Mouse (Mus musculus): ENCODE measurements at regions not wholly inside any gene's neighbourhood (a gene's known extent, or its start where the extent isn't known, plus 50 kb on each side); places are given as distances from the start of the nearest gene placed in this dataset.
"Not testable (repeated sequence)": the region's sequence is repeated elsewhere in the genome, so short reads cannot be mapped to it uniquely, and the experiment has no call there.

DNA sequence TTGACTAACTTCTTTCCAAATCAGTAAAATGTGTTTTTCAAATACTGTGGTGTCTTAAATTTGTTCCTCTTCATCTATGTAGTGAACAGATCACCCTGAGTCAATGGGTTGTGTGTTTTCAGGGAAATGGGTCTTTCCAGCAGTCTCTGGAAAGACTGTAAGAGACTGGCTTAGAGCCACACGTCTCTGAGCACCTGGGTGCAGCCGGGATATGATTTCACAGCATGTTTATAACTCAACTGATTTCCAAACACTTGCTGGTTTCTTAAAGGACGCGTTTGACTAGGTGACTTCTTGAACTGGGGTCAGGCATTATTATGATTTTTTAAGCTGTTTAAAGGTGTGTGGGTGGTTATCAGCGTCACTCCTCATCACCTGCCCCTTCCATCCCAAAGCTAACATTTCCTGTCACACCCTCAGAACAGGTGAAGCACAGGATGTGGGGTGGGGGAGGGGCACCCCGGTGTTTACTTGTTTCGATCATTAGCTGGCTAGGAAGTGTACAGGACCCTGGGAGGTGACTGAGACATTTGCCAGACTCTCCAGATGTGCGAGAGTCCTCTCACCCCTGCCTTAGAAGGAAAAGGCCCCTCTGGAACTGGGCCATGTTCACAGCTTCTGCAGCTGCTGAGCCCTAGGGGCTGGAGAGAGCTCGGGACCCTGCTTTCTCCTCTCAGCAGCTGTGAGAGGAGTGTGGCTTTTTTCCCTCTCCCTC lies 229.8 kb downstream of the Cd109 start:
- no peak overlapping the region for H3K4me3 ChIP-seq
- H3K9me3 ChIP-seq = no peaks in the 10 kb centered on the region
- H3K9ac ChIP-seq = no peak overlapping the region
- ATAC-seq (ENCODE audit: extremely low read depth, insufficient number of reproducible peaks, low FRiP score, low TSS enrichment) = no peak
- H3K36me3 ChIP-seq = no peaks in the 10 kb centered on the region
- peaks cover 23% of the 10 kb centered on the region for H3K4me1 ChIP-seq
- no peaks in the 10 kb centered on the region for H3K27me3 ChIP-seq (replicated peaks)
- 36% methylated on average over 9 of the region's 9 CpGs for WGBS
- no peak overlapping the region for H3K27ac ChIP-seq (replicated peaks)
- H3K4me2 ChIP-seq = 0 out of 2 replicates have a peak overlapping the region, but pooled peaks have one; percentile 12

GRCm38 (mm10) chr9:78846110-78846509 lies 230.8 kb downstream of the Cd109 start:
- peak; percentile 25; the same call in 1 of the 2 replicates for ATAC-seq (ENCODE audit: extremely low read depth, insufficient number of reproducible peaks, low FRiP score, low TSS enrichment)
- Histone ChIP-seq H3K4me2 (peak overlapping the region; percentile 33), H3K36me3 (no peaks in the 10 kb centered on the region), H3K4me1 (peaks cover 23% of the 10 kb centered on the region), H3K4me3 (no peak overlapping the region), H3K27me3 (replicated peaks) (no peaks in the 10 kb centered on the region), H3K9ac (no peak overlapping the region), H3K27ac (replicated peaks) (peak overlapping the region; percentile 25; the same call in 1 of the 2 replicates), H3K9me3 (no peaks in the 10 kb centered on the region)
- 22% methylated on average over 7 of the region's 7 CpGs for WGBS

DNA sequence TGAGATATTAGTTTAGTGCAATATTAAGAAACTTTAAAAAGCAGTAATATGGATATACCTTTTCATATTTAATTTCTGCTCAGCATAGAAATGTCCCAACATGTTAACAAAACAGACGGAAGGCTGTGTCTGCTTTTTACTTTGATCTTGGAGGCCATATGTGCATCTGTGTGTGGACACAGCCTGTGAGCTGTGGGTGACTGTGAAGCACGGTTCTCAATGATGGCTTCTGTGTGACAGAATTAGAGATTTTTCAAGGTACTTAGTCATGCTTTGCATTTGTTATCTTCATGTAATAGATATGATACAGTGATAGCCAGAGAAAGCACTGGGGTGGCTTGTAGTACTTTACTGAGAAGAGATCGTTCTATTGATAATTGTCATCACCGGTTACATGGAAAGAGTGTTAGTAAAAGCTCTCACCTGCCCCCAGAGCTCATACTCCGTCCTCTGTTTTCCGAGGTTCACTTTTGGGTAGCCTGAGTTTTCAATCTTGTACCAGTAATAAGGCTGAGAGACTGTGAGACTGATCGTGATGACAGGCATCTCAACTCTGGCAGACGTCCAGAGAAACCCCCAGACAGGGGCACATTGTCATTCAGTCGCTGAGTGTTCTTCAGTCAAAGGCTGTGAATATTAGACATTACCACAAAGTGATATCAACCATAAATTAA lies 232.7 kb downstream of the Cd109 start:
- Histone ChIP-seq H3K4me3 (no peak overlapping the region), H3K36me3 (no peaks in the 10 kb centered on the region), H3K9me3 (no peaks in the 10 kb centered on the region), H3K9ac (no peak overlapping the region), H3K4me1 (peaks cover 23% of the 10 kb centered on the region), H3K27ac (replicated peaks) (peak overlapping the region; percentile 61), H3K27me3 (replicated peaks) (no peaks in the 10 kb centered on the region), H3K4me2 (peak overlapping the region; percentile 49)
- 22% methylated on average over 9 of the region's 9 CpGs for WGBS
- no peak for ATAC-seq (ENCODE audit: extremely low read depth, insufficient number of reproducible peaks, low FRiP score, low TSS enrichment)

DNA sequence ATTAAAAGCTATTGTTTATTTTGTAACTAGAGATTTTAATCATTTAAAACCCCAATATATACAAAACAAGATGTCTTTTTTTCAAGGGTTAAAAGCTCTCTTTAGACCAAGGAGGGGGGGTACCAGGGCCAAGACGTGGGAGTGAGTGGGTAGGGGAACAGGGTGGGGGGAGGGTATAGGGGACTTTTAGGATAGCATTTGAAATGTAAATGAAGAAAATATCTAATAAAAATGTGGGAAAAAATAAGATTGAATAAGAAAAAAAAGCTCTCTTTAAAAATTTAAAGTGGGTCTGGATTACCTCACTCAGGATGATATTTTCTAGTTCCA lies 233.2 kb downstream of the Cd109 start:
- H3K9me3 ChIP-seq; ATAC-seq (ENCODE audit: extremely low read depth, insufficient number of reproducible peaks, low FRiP score, low TSS enrichment); H3K36me3 ChIP-seq; H3K4me3 ChIP-seq; H3K27ac ChIP-seq (replicated peaks); H3K27me3 ChIP-seq (replicated peaks); H3K9ac ChIP-seq; H3K4me2 ChIP-seq: not testable (repeated sequence)
- 47% methylated on average over 1 of the region's 1 CpGs for WGBS
- H3K4me1 ChIP-seq = peaks cover 23% of the 10 kb centered on the region

DNA sequence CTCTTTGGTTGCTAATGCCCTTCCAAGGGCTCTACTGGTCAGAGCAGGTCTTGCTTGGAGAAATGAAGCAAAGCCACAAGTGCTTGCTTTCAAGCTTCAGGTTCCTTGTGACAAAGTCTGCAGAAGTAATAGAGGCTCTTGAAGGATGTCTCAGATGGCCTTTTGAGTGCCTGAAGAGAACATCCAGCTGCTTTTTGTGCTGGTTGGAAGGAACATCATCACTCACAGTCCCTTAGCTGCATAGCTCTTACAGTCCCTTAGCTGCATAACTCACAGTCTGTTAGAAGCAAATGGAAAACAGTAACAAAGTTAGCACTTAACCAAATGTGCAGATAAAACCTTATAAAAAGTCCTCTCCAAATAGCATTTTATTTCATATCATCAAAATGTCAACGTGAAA lies 241.6 kb downstream of the Cd109 start:
- Histone ChIP-seq H3K4me1 (peaks cover 7% of the 10 kb centered on the region; the same call in 1 of the 2 replicates), H3K4me2 (no peak overlapping the region), H3K9me3 (no peaks in the 10 kb centered on the region), H3K27me3 (replicated peaks) (no peaks in the 10 kb centered on the region), H3K4me3 (no peak overlapping the region), H3K36me3 (no peaks in the 10 kb centered on the region), H3K9ac (no peak overlapping the region), H3K27ac (replicated peaks) (no peak overlapping the region)
- no peak for ATAC-seq (ENCODE audit: extremely low read depth, insufficient number of reproducible peaks, low FRiP score, low TSS enrichment)
- WGBS = 71% methylated on average over 1 of the region's 1 CpGs

DNA sequence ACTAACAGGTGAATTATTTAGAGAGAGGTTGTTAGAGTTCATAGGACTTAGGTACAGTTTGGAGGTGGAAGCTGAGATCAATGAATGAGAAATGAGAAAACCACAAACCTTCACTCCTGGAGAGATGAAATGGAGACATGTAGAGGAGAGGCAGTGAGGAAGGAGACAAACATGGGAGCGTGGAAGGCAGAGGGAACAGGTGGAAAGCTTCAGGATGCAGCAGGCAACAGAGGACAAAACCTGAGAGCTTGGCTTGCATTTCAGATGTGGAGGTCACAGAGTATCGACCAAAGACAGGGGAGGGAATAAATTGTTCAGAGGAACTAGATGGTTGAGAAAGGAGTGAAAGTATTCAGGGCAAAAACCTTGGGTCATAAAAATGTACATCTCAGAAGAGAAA lies 244.6 kb downstream of the Cd109 start:
- Histone ChIP-seq H3K9ac (no peak overlapping the region), H3K27ac (replicated peaks) (no peak overlapping the region), H3K4me3 (no peak overlapping the region), H3K27me3 (replicated peaks) (no peaks in the 10 kb centered on the region), H3K36me3 (no peaks in the 10 kb centered on the region), H3K4me1 (peaks cover 7% of the 10 kb centered on the region; the same call in 1 of the 2 replicates), H3K4me2 (no peak overlapping the region), H3K9me3 (no peaks in the 10 kb centered on the region)
- 55% methylated on average over 2 of the region's 2 CpGs for WGBS
- no peak for ATAC-seq (ENCODE audit: extremely low read depth, insufficient number of reproducible peaks, low FRiP score, low TSS enrichment)

DNA sequence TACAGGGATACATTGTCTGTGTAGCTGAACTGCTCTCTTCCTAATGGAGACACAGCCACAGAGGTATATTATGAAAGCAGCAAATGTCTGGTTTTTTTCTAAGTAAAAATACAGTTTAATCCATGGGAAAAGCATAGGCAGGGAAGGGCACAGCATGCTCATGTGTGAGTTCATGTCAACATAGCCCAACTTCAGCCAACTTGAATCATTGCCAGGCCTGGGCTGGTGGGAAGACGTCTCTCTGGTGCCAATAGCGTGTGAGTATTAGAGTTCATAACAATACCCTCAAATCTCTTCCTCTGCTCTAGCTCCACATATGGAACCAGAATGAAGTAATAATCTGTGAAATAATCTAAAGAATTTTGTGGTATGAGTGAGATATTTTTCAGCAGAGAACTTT lies 257.2 kb downstream of the Cd109 start:
- no peak for ATAC-seq (ENCODE audit: extremely low read depth, insufficient number of reproducible peaks, low FRiP score, low TSS enrichment)
- Histone ChIP-seq H3K36me3 (no peaks in the 10 kb centered on the region), H3K9ac (no peak overlapping the region), H3K27me3 (replicated peaks) (no peaks in the 10 kb centered on the region), H3K4me2 (no peak overlapping the region), H3K4me3 (no peak overlapping the region), H3K4me1 (no peaks in the 10 kb centered on the region), H3K9me3 (no peaks in the 10 kb centered on the region), H3K27ac (replicated peaks) (no peak overlapping the region)
- WGBS = 48% methylated on average over 2 of the region's 2 CpGs

- no peaks in the 10 kb centered on the region for H3K9me3 ChIP-seq
- H3K4me2 ChIP-seq = no peak overlapping the region
- no peak overlapping the region for H3K9ac ChIP-seq
- H3K4me3 ChIP-seq = no peak overlapping the region
- no peak overlapping the region for H3K27ac ChIP-seq (replicated peaks)
- ATAC-seq (ENCODE audit: extremely low read depth, insufficient number of reproducible peaks, low FRiP score, low TSS enrichment) = no peak
- H3K27me3 ChIP-seq (replicated peaks) = no peaks in the 10 kb centered on the region
- WGBS = 57% methylated on average over 6 of the region's 6 CpGs
- 0 out of 2 replicates have a peak, but pooled peaks cover 4% of the 10 kb centered on the region for H3K4me1 ChIP-seq
- H3K36me3 ChIP-seq = no peaks in the 10 kb centered on the region
Measured at GRCm38 (mm10) chr9:78879955-78880642, 264.8 kb downstream of the Cd109 start.

GRCm38 (mm10) chr9:78880643-78881306 lies 265.4 kb downstream of the Cd109 start:
- H3K27ac ChIP-seq (replicated peaks) = no peak overlapping the region
- H3K36me3 ChIP-seq = no peaks in the 10 kb centered on the region

DNA sequence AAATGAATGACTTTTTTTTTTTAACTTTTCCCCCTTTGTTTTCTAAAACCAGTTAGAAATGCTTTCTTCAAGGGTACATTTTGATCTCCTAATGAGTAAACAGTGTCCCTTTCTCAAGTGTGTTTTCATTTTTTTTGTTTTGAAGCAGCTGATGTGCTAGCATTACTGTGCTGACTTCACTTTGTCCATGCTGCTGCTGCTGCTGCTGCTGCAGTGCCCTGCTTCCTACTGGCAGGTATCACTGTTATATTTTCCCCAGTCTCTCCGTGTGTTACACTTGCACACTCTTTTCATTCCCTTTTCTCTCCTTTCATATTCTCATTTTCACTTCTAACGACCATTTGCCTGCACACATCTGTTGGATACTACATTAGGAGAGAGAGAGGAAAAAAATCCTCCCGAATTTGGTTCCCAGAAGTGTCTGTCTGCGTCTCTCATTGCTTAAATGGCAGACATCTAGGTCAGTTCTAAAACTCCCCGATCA lies 266.0 kb downstream of the Cd109 start:
- ATAC-seq (ENCODE audit: extremely low read depth, insufficient number of reproducible peaks, low FRiP score, low TSS enrichment) = no peak
- Histone ChIP-seq H3K4me3 (no peak overlapping the region), H3K4me2 (no peak overlapping the region), H3K36me3 (no peaks in the 10 kb centered on the region), H3K9me3 (no peaks in the 10 kb centered on the region), H3K9ac (no peak overlapping the region), H3K27ac (replicated peaks) (no peak overlapping the region), H3K4me1 (0 out of 2 replicates have a peak, but pooled peaks cover 4% of the 10 kb centered on the region), H3K27me3 (replicated peaks) (no peaks in the 10 kb centered on the region)
- 66% methylated on average over 5 of the region's 5 CpGs for WGBS

More at GRCm38 (mm10) chr9:78880643-78881306, 265.4 kb downstream of the Cd109 start:
- H3K9ac ChIP-seq = no peak overlapping the region
- H3K27me3 ChIP-seq (replicated peaks) = no peaks in the 10 kb centered on the region
- H3K9me3 ChIP-seq = no peaks in the 10 kb centered on the region
- 0 out of 2 replicates have a peak, but pooled peaks cover 4% of the 10 kb centered on the region for H3K4me1 ChIP-seq
- H3K4me2 ChIP-seq = no peak overlapping the region
- H3K4me3 ChIP-seq = no peak overlapping the region
- no peak for ATAC-seq (ENCODE audit: extremely low read depth, insufficient number of reproducible peaks, low FRiP score, low TSS enrichment)
- 75% methylated on average over 4 of the region's 4 CpGs for WGBS

DNA sequence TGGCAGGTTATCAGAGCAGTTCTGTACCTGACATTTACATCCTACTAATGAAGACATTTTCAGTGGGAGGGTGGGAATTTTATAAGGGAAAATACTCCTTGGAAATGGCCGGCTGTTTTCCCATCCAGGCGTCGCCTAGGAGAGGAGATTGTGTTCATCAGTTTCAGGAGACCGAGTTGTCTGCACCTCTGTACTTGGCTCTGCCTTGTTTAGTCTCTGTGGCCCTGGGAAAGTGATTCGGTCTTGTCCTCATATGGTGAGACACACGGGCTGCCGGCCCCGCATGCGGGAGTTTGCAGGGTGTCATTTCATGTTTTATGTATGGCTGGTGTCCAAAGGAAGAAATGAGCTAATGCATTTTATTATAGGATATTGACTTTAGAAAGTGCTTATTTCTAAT lies 287.9 kb downstream of the Cd109 start:
- no peak overlapping the region for H3K27ac ChIP-seq (replicated peaks)
- no peaks in the 10 kb centered on the region for H3K27me3 ChIP-seq (replicated peaks)
- no peak overlapping the region for H3K4me2 ChIP-seq
- H3K9ac ChIP-seq = no peak overlapping the region
- WGBS = 51% methylated on average over 9 of the region's 9 CpGs
- ATAC-seq (ENCODE audit: extremely low read depth, insufficient number of reproducible peaks, low FRiP score, low TSS enrichment) = no peak
- no peaks in the 10 kb centered on the region for H3K36me3 ChIP-seq
- H3K4me1 ChIP-seq = no peaks in the 10 kb centered on the region
- no peak overlapping the region for H3K4me3 ChIP-seq
- H3K9me3 ChIP-seq = no peaks in the 10 kb centered on the region

All from heart, embryonic 13.5 days (tissue).